Mouse (Mus musculus): Measurements from ENCODE around the gene Pknox2.

The Pknox2 gene

DNA sequence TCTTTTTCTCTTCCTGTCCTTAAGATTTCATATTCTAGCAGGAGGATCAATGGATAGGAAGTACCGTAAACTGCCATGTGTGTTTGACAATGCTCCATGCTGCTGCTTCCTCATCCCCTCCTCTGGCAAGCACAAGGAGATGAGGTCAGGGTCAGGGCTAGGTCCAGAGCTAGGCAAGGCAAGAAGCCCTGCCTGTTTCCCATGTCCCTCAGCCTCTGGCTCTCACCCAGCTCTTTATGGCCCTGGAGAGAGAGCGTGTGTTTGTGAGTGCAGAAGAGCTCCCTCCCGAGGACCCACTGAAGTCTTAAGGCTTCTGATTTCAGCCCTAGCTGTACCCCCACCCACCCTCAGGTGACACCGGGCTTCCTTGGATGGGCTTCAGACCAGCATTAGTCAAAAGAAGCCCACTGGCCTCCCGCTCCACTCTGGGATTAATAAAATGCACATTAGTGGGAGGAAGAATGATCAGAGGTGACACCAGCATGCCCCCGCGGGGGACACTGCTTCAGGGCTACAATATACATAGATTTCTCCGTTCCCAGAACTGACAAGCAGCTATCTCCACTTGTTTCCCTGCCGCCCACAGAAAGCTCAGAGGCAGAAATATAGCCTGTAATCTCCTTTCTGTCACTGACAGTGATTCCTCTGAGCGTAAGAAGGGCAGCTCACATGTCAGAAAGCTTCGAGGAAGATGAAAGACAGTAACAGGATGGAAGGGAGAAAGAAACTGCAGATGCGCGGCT, 156.4 kb downstream of the Pknox2 start:
- DNase-seq (ENCODE audit: low spot score in 2 of 2) = no peak

- no peak for DNase-seq (ENCODE audit: low spot score in 2 of 2)
Measured at GRCm38 (mm10) chr9:36989991-36990390, 157.2 kb downstream of the Pknox2 start.

DNA sequence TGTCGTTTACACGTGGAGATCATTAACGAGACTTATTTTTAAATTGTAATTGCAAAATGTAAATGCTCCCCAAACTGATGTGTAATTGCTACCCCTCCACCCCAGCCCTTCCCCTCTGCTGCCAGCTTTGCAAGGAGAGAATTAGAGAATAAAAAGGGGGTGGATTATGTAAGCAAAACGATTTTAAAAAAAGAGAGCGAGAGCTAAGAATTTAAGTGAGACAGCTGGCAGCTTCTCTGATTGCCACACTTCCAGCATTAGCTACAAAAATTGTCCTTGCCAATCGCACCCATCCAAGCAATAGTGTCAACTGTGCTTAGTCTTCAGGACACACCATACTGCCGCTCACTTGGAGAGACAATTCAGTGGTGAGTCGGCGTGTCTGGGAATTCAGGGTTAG, 162.0 kb downstream of the Pknox2 start:
- DNase-seq (ENCODE audit: low spot score in 2 of 2) = no peak

GRCm38 (mm10) chr9:36976596-36977362, 170.4 kb downstream of the Pknox2 start:
- DNase-seq (ENCODE audit: low spot score in 2 of 2) = no peak

- DNase-seq (ENCODE audit: low spot score in 2 of 2) = peak; percentile 38 to 46
Measured at GRCm38 (mm10) chr9:36973486-36974227, 173.6 kb downstream of the Pknox2 start.

GRCm38 (mm10) chr9:36972089-36972488, 175.1 kb downstream of the Pknox2 start:
- DNase-seq (ENCODE audit: low spot score in 2 of 2) = no peak

DNA sequence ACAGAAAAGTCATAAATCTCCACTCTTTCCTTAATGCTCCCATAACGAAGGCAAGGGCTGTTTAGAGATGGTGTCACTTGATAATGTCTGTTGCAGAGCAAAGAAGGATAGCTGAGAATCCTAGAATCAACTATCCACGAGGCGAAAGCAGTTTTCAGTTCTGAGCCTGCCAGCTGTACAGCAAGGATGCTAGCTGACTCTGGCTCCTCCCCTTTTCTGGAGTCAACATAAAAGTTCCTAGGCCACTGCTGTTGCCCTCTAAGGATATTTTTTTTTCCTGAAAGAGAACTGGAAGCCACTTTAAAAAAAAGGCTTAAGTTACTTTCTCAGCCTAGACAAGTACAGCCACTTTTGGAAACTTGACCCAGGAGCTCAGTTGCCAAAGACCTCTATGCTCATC, 176.1 kb downstream of the Pknox2 start:
- no peak for DNase-seq (ENCODE audit: low spot score in 2 of 2)

DNA sequence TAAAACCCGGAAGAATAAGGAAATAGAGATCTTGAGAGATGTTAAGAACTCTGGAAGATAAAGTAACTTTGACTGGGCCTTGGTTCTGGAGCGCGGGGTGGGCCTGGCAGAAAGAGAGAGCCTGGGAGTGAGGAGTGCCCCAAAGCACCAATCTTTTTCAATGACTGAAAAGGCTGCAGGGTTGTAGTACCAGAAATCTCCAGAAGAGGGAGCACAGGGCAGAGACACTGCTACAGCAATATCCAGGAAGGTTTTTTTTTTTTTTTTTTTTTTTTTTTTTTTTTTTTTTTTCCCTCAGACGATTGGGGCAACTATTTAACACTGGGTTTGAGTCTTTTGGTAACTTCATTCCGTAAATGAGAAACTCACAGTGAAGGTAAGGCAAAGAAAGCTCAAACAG, 176.6 kb downstream of the Pknox2 start:
- peak; percentile 81 to 91 for DNase-seq (ENCODE audit: low spot score in 2 of 2)

DNA sequence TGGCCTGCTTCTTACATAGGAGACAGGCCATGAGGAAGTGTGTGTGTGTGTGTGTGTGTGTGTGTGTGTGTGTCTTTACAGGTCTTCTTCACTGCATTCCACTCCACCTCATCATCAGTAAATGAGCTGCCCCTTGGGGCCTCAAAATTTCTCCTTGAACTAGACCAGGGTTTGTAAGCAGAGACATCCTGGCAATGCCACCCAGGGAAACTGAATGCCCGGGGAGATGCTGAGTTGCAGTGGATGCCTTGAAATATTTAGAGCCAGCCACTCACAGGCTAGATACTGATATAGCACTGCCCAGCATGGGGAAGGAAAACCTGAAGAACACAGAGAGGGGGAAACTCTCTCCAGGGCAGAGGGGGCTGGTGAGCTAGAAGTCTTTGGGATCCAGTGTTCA, 178.1 kb downstream of the Pknox2 start:
- DNase-seq (ENCODE audit: low spot score in 2 of 2) = no peak

- no peak for DNase-seq (ENCODE audit: low spot score in 2 of 2)
Measured at GRCm38 (mm10) chr9:36968713-36969112, 178.5 kb downstream of the Pknox2 start.

DNA sequence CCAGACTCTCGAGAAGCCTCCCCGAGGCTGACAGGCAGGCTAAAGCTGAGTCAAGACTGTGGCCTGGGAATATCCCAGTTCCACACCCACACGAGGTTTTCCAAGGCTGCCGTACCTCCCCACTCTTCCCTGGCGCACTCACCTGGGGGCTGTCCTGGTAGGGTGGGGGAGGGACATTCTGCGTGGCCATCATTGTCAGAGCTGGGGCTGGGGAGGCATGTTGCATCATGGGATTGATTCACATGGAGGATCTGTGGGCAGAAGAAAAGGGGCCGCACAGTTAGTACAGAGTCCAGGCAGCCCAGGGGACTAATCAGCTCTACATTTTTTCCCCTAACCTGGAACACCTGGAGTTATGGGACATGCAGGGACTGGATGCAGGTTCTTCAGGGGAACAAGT, 179.0 kb downstream of the Pknox2 start:
- DNase-seq (ENCODE audit: low spot score in 2 of 2) = no peak

DNA sequence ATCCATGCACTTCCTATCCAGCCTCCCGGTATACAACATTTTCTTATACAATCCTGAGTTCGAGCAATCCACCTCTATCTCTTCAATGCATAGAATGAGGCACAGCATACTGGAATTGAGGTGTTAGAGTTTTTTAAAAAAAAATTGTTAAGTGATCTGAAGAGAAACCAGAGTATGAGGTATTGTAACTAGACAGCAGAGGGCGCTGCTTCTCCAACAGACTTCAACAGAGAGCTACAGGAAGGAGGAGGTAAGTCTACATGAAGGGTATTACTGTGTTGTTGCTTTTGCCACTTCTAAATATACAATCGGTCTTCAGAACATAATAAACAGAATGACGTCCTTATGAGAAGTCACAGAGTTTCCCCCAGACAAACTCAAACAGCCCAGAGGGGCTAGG, 181.5 kb downstream of the Pknox2 start:
- no peak for DNase-seq (ENCODE audit: low spot score in 2 of 2)

DNA sequence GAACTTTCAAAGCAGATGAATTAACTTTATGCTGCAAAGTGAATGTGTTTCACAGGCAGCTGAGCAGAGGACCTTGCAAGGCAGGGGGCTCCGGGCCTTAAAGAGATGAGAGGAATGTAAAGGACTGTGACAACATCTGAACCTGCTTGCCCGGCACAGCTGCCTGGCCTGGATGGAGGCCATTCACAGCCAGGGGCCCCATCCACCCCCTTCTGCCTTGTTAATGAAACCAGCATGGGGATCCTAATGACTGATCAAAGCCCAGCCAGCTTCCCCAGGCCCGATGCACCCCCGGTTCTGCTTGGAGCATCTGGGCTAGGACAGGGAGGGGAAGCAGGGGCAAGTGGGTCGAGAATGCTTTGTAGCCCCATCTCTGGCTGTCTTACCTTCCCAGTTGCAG, 183.0 kb downstream of the Pknox2 start:
- DNase-seq (ENCODE audit: low spot score in 2 of 2) = no peak

DNA sequence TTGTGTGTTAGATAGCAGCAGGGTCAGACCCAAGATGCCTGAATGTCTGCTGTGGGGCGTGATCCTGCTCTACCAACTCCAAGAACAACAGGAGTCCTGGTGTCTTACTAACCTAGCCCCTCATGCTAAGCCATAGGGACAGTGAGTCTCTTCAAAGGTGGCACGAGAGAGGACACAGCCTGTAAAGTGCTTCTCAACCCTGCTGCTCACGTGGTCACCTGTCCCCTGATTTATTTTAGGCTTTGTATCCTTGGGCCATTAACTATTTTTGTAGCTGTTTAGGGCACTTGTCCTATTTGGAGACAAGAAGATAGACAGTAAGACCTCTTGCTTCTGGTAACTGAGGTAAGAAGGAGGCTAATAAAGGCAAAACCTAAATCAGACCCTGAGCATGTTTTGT, 183.7 kb downstream of the Pknox2 start:
- no peak for DNase-seq (ENCODE audit: low spot score in 2 of 2)

DNA sequence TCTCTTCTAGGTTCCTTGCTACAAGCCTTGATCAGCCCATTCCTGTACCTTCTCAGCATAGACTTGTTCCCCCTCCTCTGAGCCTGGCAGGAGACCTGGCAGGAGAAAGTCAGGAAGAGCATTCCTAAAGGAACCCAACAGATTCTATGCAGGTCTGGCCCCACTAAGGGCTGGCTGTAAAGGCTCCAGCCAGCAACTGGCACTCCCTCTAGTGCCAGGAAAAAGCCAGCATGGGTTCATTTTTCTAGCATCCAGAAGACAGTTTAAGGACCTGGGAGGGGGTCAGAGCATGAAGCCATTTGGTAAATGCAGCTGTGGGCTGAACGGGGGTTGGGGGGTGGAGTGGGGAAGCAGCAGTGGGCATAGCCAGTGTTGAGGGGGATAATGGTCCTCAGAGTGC, 185.3 kb downstream of the Pknox2 start:
- no peak for DNase-seq (ENCODE audit: low spot score in 2 of 2)

GRCm38 (mm10) chr9:36961153-36961552, 186.1 kb downstream of the Pknox2 start:
- no peak for DNase-seq (ENCODE audit: low spot score in 2 of 2)

DNA sequence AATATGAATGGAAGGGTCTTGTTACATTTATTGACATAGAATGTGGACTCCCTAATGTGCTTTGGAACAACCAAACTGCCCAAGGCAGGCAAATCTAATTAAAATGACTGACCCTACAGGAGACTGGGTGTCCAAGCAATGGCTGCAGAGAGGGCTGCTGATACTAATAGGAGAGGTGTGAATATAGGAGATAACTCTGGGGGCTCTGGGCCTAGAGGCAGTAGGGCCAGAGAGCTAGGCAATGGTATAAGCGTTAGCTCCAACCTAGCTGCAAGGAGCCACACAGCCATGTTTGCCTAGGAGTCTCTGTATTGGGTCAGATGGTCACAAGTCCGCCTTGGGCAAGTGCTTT, 196.1 kb downstream of the Pknox2 start:
- no peak for DNase-seq (ENCODE audit: low spot score in 2 of 2)

- no peak for DNase-seq (ENCODE audit: low spot score in 2 of 2)
Measured at GRCm38 (mm10) chr9:36950271-36951132, 196.7 kb downstream of the Pknox2 start.

DNA sequence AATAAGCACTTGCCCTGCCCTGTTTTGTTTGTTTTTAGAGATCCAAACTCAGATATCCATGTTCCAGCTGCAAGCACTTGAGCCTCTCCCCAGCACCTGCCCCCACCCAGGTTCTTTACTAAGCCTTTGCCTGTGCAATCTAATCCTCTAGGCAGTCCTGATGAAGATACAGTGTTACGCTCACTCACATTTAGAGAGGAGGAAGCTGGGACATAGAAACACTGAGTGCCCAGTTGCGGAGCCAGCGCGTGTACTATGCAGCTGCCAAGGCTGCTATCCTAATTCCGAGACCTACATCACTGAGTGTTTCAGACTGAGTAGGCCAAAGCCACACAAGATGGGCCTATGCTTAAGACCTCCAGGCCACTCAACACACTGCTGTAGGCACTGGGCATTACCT, 199.0 kb downstream of the Pknox2 start:
- no peak for DNase-seq (ENCODE audit: low spot score in 2 of 2)

DNA sequence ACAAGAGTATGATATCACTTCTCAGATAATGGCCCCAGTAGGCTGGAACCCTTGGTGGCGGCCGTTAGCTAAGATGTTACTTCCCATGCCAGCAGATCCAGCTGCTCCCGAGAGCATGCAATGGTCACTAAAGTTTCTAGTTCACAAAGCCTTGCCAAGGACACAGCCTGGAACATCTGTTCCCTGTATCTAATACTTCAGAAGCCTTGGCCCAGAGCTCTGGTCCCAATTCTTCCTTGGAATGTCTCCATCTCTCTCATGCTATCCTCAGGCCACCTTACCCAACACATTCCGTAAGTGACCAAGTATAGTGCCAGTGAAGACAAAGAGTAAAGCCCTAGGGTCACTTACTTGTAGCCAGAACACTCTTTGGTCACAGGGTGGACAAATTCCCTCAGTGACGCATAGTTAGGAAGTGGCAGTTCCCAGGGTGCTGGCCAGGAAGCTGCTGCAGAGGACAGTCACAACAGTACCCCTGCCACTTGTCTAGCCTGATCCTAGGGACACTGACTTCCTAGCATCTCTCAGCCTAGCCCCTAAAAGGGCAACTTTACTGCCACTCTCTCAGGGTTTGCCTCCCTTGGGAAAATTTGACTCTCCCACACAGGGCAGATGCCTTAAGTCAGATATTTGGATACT, 200.0 kb downstream of the Pknox2 start:
- no peak for DNase-seq (ENCODE audit: low spot score in 2 of 2)

- peak; percentile 52 to 70 for DNase-seq (ENCODE audit: low spot score in 2 of 2)
Measured at GRCm38 (mm10) chr9:36944843-36945242, 202.4 kb downstream of the Pknox2 start.

All from frontal cortex, postnatal 25 days (tissue).